Mouse (Mus musculus): ENCODE measurements around the gene Tox3. TPM values are rescaled to one million over a fixed set of nuclear protein-coding genes. Genes with fewer than 3 reads are reported as not detected.

The Tox3 gene
- polyA plus RNA-seq, 1 experiment from 2014 or later: 56.6 TPM

- Histone ChIP-seq H3K4me1 (ENCODE audit: control insufficient read depth, insufficient read depth, low read length) (peaks cover 6% of the 10 kb centered on the region; the same call in 1 of the 2 replicates), H3K4me3 (ENCODE audit: low read depth, low read length) (no peak overlapping the region), H3K27me3 (ENCODE audit: control insufficient read depth, insufficient read depth, low read length) (no peaks in the 10 kb centered on the region), H3K36me3 (ENCODE audit: control insufficient read depth, insufficient read depth, low read length) (peaks cover 4% of the 10 kb centered on the region; the same call in 1 of the 2 replicates), H3K9ac (ENCODE audit: low read length) (no peak overlapping the region), H3K27ac (ENCODE audit: low read depth, low read length) (no peak overlapping the region), H3K9me3 (ENCODE audit: control insufficient read depth, low read length) (no peaks in the 10 kb centered on the region), H3K4me2 (no peak overlapping the region)
- DNase-seq (ENCODE audit: low spot score, missing footprints) (no peak), ATAC-seq (ENCODE audit: low FRiP score) (no peak)
- WGBS: 86% methylated on average over 8 of the region's 8 CpGs
Measured at GRCm38 (mm10) chr8:90266239-90266638, 81.9 kb downstream of the Tox3 start.

GRCm38 (mm10) chr8:90254158-90254867, 93.8 kb downstream of the Tox3 start:
- Histone ChIP-seq H3K9me3 (ENCODE audit: control insufficient read depth, low read length) (no peaks in the 10 kb centered on the region), H3K4me2 (no peak overlapping the region), H3K4me3 (ENCODE audit: low read depth, low read length) (no peak overlapping the region), H3K9ac (ENCODE audit: low read length) (peak overlapping the region; percentile 6; the same call in 1 of the 2 replicates), H3K4me1 (ENCODE audit: control insufficient read depth, insufficient read depth, low read length) (peaks cover 18% of the 10 kb centered on the region), H3K27ac (ENCODE audit: low read depth, low read length) (peak overlapping the region; percentile 67), H3K27me3 (ENCODE audit: control insufficient read depth, insufficient read depth, low read length) (no peaks in the 10 kb centered on the region), H3K36me3 (ENCODE audit: control insufficient read depth, insufficient read depth, low read length) (peaks cover 14% of the 10 kb centered on the region)
- 60% methylated on average over 11 of the region's 11 CpGs for WGBS
- peak; percentile 77 for ATAC-seq (ENCODE audit: low FRiP score)
- peak; percentile 91 for DNase-seq (ENCODE audit: low spot score, missing footprints)

- Histone ChIP-seq H3K4me3 (ENCODE audit: low read depth, low read length) (no peak overlapping the region), H3K27ac (ENCODE audit: low read depth, low read length) (peak overlapping the region; percentile 49; the same call in 1 of the 2 replicates), H3K9ac (ENCODE audit: low read length) (no peak overlapping the region), H3K27me3 (ENCODE audit: control insufficient read depth, insufficient read depth, low read length) (no peaks in the 10 kb centered on the region), H3K36me3 (ENCODE audit: control insufficient read depth, insufficient read depth, low read length) (peaks cover 5% of the 10 kb centered on the region; the same call in 1 of the 2 replicates), H3K4me1 (ENCODE audit: control insufficient read depth, insufficient read depth, low read length) (peaks cover 17% of the 10 kb centered on the region), H3K9me3 (ENCODE audit: control insufficient read depth, low read length) (no peaks in the 10 kb centered on the region), H3K4me2 (no peak overlapping the region)
- DNase-seq (ENCODE audit: low spot score, missing footprints): no peak
- WGBS: 84% methylated on average over 8 of the region's 8 CpGs
- ATAC-seq (ENCODE audit: low FRiP score): no peak
Measured at GRCm38 (mm10) chr8:90246357-90246756, 101.8 kb downstream of the Tox3 start.

GRCm38 (mm10) chr8:90245828-90246227, 102.3 kb downstream of the Tox3 start:
- no peak for ATAC-seq (ENCODE audit: low FRiP score)
- Histone ChIP-seq H3K9ac (ENCODE audit: low read length) (no peak overlapping the region), H3K4me3 (ENCODE audit: low read depth, low read length) (no peak overlapping the region), H3K27ac (ENCODE audit: low read depth, low read length) (peak overlapping the region; percentile 49), H3K9me3 (ENCODE audit: control insufficient read depth, low read length) (no peaks in the 10 kb centered on the region), H3K27me3 (ENCODE audit: control insufficient read depth, insufficient read depth, low read length) (no peaks in the 10 kb centered on the region), H3K4me2 (no peak overlapping the region), H3K36me3 (ENCODE audit: control insufficient read depth, insufficient read depth, low read length) (peaks cover 5% of the 10 kb centered on the region; the same call in 1 of the 2 replicates), H3K4me1 (ENCODE audit: control insufficient read depth, insufficient read depth, low read length) (peaks cover 17% of the 10 kb centered on the region)
- peak; percentile 88 for DNase-seq (ENCODE audit: low spot score, missing footprints)
- WGBS: 50% methylated on average over 3 of the region's 3 CpGs

- Histone ChIP-seq H3K9me3 (ENCODE audit: control insufficient read depth, low read length) (no peaks in the 10 kb centered on the region), H3K36me3 (ENCODE audit: control insufficient read depth, insufficient read depth, low read length) (peaks cover 5% of the 10 kb centered on the region; the same call in 1 of the 2 replicates), H3K27me3 (ENCODE audit: control insufficient read depth, insufficient read depth, low read length) (no peaks in the 10 kb centered on the region), H3K9ac (ENCODE audit: low read length) (no peak overlapping the region), H3K27ac (ENCODE audit: low read depth, low read length) (peak overlapping the region; percentile 49), H3K4me1 (ENCODE audit: control insufficient read depth, insufficient read depth, low read length) (peaks cover 17% of the 10 kb centered on the region), H3K4me3 (ENCODE audit: low read depth, low read length) (no peak overlapping the region), H3K4me2 (no peak overlapping the region)
- ATAC-seq (ENCODE audit: low FRiP score) (no peak), DNase-seq (ENCODE audit: low spot score, missing footprints) (peak; percentile 91)
- WGBS: 51% methylated on average over 5 of the region's 5 CpGs
Measured at GRCm38 (mm10) chr8:90245187-90245586, 103.0 kb downstream of the Tox3 start.

GRCm38 (mm10) chr8:90244458-90245145, 103.5 kb downstream of the Tox3 start:
- 21% methylated on average over 10 of the region's 10 CpGs for WGBS
- peak; percentile 97 for ATAC-seq (ENCODE audit: low FRiP score)
- Histone ChIP-seq H3K4me2 (no peak overlapping the region), H3K9ac (ENCODE audit: low read length) (no peak overlapping the region), H3K27me3 (ENCODE audit: control insufficient read depth, insufficient read depth, low read length) (no peaks in the 10 kb centered on the region), H3K4me1 (ENCODE audit: control insufficient read depth, insufficient read depth, low read length) (peaks cover 17% of the 10 kb centered on the region), H3K36me3 (ENCODE audit: control insufficient read depth, insufficient read depth, low read length) (peaks cover 5% of the 10 kb centered on the region; the same call in 1 of the 2 replicates), H3K9me3 (ENCODE audit: control insufficient read depth, low read length) (no peaks in the 10 kb centered on the region), H3K4me3 (ENCODE audit: low read depth, low read length) (no peak overlapping the region), H3K27ac (ENCODE audit: low read depth, low read length) (peak overlapping the region; percentile 49)
- DNase-seq (ENCODE audit: low spot score, missing footprints): peak; percentile 97

- Histone ChIP-seq H3K27me3 (ENCODE audit: control insufficient read depth, insufficient read depth, low read length) (no peaks in the 10 kb centered on the region), H3K36me3 (ENCODE audit: control insufficient read depth, insufficient read depth, low read length) (peaks cover 4% of the 10 kb centered on the region; the same call in 1 of the 2 replicates), H3K27ac (ENCODE audit: low read depth, low read length) (peak overlapping the region; percentile 20; the same call in 1 of the 2 replicates), H3K4me1 (ENCODE audit: control insufficient read depth, insufficient read depth, low read length) (peaks cover 17% of the 10 kb centered on the region), H3K4me3 (ENCODE audit: low read depth, low read length) (no peak overlapping the region), H3K9me3 (ENCODE audit: control insufficient read depth, low read length) (no peaks in the 10 kb centered on the region), H3K4me2 (no peak overlapping the region), H3K9ac (ENCODE audit: low read length) (no peak overlapping the region)
- DNase-seq (ENCODE audit: low spot score, missing footprints) (no peak), ATAC-seq (ENCODE audit: low FRiP score) (no peak)
- 84% methylated on average over 5 of the region's 5 CpGs for WGBS
Measured at GRCm38 (mm10) chr8:90243957-90244356, 104.2 kb downstream of the Tox3 start.

GRCm38 (mm10) chr8:90242351-90242750, 105.8 kb downstream of the Tox3 start:
- no peaks in the 10 kb centered on the region for H3K36me3 ChIP-seq (ENCODE audit: control insufficient read depth, insufficient read depth, low read length)
- no peak for DNase-seq (ENCODE audit: low spot score, missing footprints)
- WGBS: 94% methylated on average over 2 of the region's 2 CpGs
- no peak overlapping the region for H3K4me3 ChIP-seq (ENCODE audit: low read depth, low read length)
- H3K27me3 ChIP-seq (ENCODE audit: control insufficient read depth, insufficient read depth, low read length): no peaks in the 10 kb centered on the region
- peaks cover 17% of the 10 kb centered on the region for H3K4me1 ChIP-seq (ENCODE audit: control insufficient read depth, insufficient read depth, low read length)
- H3K4me2 ChIP-seq: no peak overlapping the region
- H3K9me3 ChIP-seq (ENCODE audit: control insufficient read depth, low read length): no peaks in the 10 kb centered on the region
- H3K9ac ChIP-seq (ENCODE audit: low read length): no peak overlapping the region
- no peak for ATAC-seq (ENCODE audit: low FRiP score)
- H3K27ac ChIP-seq (ENCODE audit: low read depth, low read length): no peak overlapping the region

- H3K36me3 ChIP-seq (ENCODE audit: control insufficient read depth, insufficient read depth, low read length): no peaks in the 10 kb centered on the region
- no peak for DNase-seq (ENCODE audit: low spot score, missing footprints)
- WGBS: 51% methylated on average over 4 of the region's 4 CpGs
- H3K4me1 ChIP-seq (ENCODE audit: control insufficient read depth, insufficient read depth, low read length): peaks cover 16% of the 10 kb centered on the region
- H3K4me2 ChIP-seq: no peak overlapping the region
- H3K9me3 ChIP-seq (ENCODE audit: control insufficient read depth, low read length): no peaks in the 10 kb centered on the region
- H3K4me3 ChIP-seq (ENCODE audit: low read depth, low read length): no peak overlapping the region
- H3K27ac ChIP-seq (ENCODE audit: low read depth, low read length): no peak overlapping the region
- H3K27me3 ChIP-seq (ENCODE audit: control insufficient read depth, insufficient read depth, low read length): no peaks in the 10 kb centered on the region
- H3K9ac ChIP-seq (ENCODE audit: low read length): no peak overlapping the region
- ATAC-seq (ENCODE audit: low FRiP score): no peak
Measured at GRCm38 (mm10) chr8:90241461-90241860, 106.7 kb downstream of the Tox3 start.
